Mouse (Mus musculus) embryonic stem cell, embryonic (primary cell): ENCODE measurements at regions not wholly inside any gene's neighbourhood (a gene's known extent, or its start where the extent isn't known, plus 50 kb on each side); places are given as distances from the start of the nearest gene placed in this dataset.

ENCODE experiments used
- CTCF ChIA-PET, 4 experiments: fragments of 300-600 bp in 2 of 4; fragments of 350-600 bp in 2 of 4; sonication (Branson Sonifier 250); formaldehyde crosslinking; loops; one replicate each; lab custom pipeline; 2022; ENCODE audit warnings: inconsistent platforms in 2 of 4; lab: Charles Lee
- POLR2A ChIA-PET, 4 experiments: fragments of 300-600 bp in 2 of 4; fragments of 350-600 bp in 2 of 4; sonication (Branson Sonifier 250); formaldehyde crosslinking; loops; one replicate each; lab custom pipeline; 2022; ENCODE audit warnings: antibody characterized with exemption in 4 of 4, inconsistent platforms in 1 of 4; lab: Charles Lee

GRCm38 (mm10) chr5:67155582-67155981 lies 56.5 kb upstream of the Phox2b start:
- ChIA-PET POLR2A (interaction anchor here in 2 of 4 experiments (0.8 to 1.5 kb wide), 6 partner anchors 46 to 480 kb away, joined by 3 to 4 read pairs (median 4); partner anchors contain the start of gene Uchl1 (in 2 of the 2)), CTCF (interaction anchor here in 1 of 4 experiments (0.6 kb wide), 1 partner anchor 28 kb away, joined by 4 read pairs; no protein-coding TSS in a partner anchor)

- POLR2A ChIA-PET, result interaction anchor here in 1 of 4 experiments (0.9 kb wide), 1 partner anchor 25 kb away, joined by 4 read pairs; no protein-coding TSS in a partner anchor
- CTCF ChIA-PET, result no interaction called here
These were observed 57.8 kb upstream of the Phox2b start for GRCm38 (mm10) chr5:67156911-67157310.

GRCm38 (mm10) chr5:67176827-67177226 lies 77.7 kb upstream of the Phox2b start:
- CTCF ChIA-PET, result no interaction called here
- POLR2A ChIA-PET, result no interaction called here

GRCm38 (mm10) chr5:67179221-67179620 lies 80.1 kb upstream of the Phox2b start:
- ChIA-PET POLR2A (interaction anchor here in 2 of 4 experiments (0.6 kb wide), 2 partner anchors 115 to 214 kb away, joined by 3 to 4 read pairs; no protein-coding TSS in a partner anchor), CTCF (no interaction called here)

GRCm38 (mm10) chr5:67189376-67189901 lies 70.9 kb upstream of the Tmem33 start:
- ChIA-PET CTCF (no interaction called here), POLR2A (no interaction called here)

GRCm38 (mm10) chr5:67194065-67194464 lies 66.3 kb upstream of the Tmem33 start:
- POLR2A ChIA-PET, result no interaction called here

GRCm38 (mm10) chr5:67205083-67205738 lies 55.2 kb upstream of the Tmem33 start:
- ChIA-PET CTCF (interaction anchor here in 2 of 4 experiments (0.6 to 0.7 kb wide), 2 partner anchors 127 to 157 kb away, joined by 3 read pairs; no protein-coding TSS in a partner anchor), POLR2A (no interaction called here)

More at GRCm38 (mm10) chr5:67194065-67194464, 66.3 kb upstream of the Tmem33 start:
- CTCF ChIA-PET, result interaction anchor here in 1 of 4 experiments (0.6 kb wide), 1 partner anchor 1747 kb away, joined by 4 read pairs; no protein-coding TSS in a partner anchor
